Mouse (Mus musculus) granulocyte monocyte progenitor cell, adult 5-6 weeks (primary cell): ENCODE measurements around the gene Fam120c. TPM values are rescaled to one million over a fixed set of nuclear protein-coding genes. Genes with fewer than 3 reads are reported as not detected.

ENCODE experiments used
- ATAC-seq: replicated peaks from 2 replicates; pipeline ENCODE4 v1.8.0; 2016; ENCODE audit warnings: mild to moderate bottlenecking, moderate TSS enrichment, inconsistent platforms; ENCODE audit not compliant: poor library complexity, severe bottlenecking
- total RNA-seq, 2 experiments: library from RNA; stranded (forward) in 1 of 2; stranded (reverse) in 1 of 2; fragments of 200-712, 200-1000 nt in 1 of 2; fragments of >200 nt in 1 of 2; fragmentation: Nextera tagmentation in 1 of 2; gene quantifications; 2 replicates each; pipeline ENCODE4 v1.2.3; 2014 to 2017

Gene Fam120c
- total RNA-seq, 2 experiments from 2014 or later = 5.4 to 6.4 TPM

- ATAC-seq = peak; percentile 81
These were observed 176.7 kb downstream of the Fam120c start, which contains the start of gene Phf8 for GRCm38 (mm10) chrX:151520458-151521322. Phf8 (plus strand) TSS chrX:151520672.

Other genes starting within 250 kb of the Fam120c start
- gene Tsr2, start 247.6 kb upstream of the Fam120c start, total RNA-seq (2014; fragmentation: Nextera tagmentation) = 27.9 and 51.3 TPM in 2 replicates
- gene Tsr2, start 247.6 kb upstream of the Fam120c start, total RNA-seq (2017) = 40.8 and 50.2 TPM in 2 replicates
- gene Wnk3, start 146.1 kb upstream of the Fam120c start, total RNA-seq (2014; fragmentation: Nextera tagmentation) = not detected in 2 replicates
- not detected in 2 replicates for gene Wnk3, start 146.1 kb upstream of the Fam120c start, total RNA-seq (2017)
- 26.6 and 46.6 TPM in 2 replicates for gene Phf8, start 176.5 kb downstream of the Fam120c start, total RNA-seq (2014; fragmentation: Nextera tagmentation)
- 21.9 and 22.7 TPM in 2 replicates for gene Phf8, start 176.5 kb downstream of the Fam120c start, total RNA-seq (2017)